Mouse (Mus musculus) stomach, postnatal 0 days (tissue): Measurements from ENCODE around the gene E2f3. TPM values are rescaled to one million over a fixed set of nuclear protein-coding genes. Genes with fewer than 3 reads are reported as not detected.

ENCODE experiments used
- ATAC-seq: fragments of 200-750 bp; cut with Nextera tagmentation; 2 replicates; pipeline ENCODE4 v1.8.0; 2017; ENCODE audit not compliant: low FRiP score, low TSS enrichment
- DNase-seq: peaks from one replicate; pipeline ENCODE4 v3.0.0-alpha.2; 2016; ENCODE audit warnings: low spot score
- H3K27ac ChIP-seq: fragments of 300-500 bp; sonication (generic); replicated peaks from 2 replicates; pipeline ENCODE4 v1.5.1; 2014; ENCODE audit warnings: mild to moderate bottlenecking, control low read depth
- H3K27me3 ChIP-seq: fragments of 300-500 bp; sonication (generic); 2 replicates; pipeline ENCODE4 v1.6.1; 2014; ENCODE audit warnings: low read length; ENCODE audit not compliant: control insufficient read depth, insufficient read depth
- H3K36me3 ChIP-seq: fragments of 300-500 bp; sonication (generic); 2 replicates; pipeline ENCODE4 v1.6.1; 2014; ENCODE audit warnings: low read length, mixed read lengths; ENCODE audit not compliant: control insufficient read depth, insufficient read depth
- H3K4me1 ChIP-seq: fragments of 300-500 bp; sonication (generic); replicated peaks from 2 replicates; pipeline ENCODE4 v1.6.1; 2014; ENCODE audit warnings: antibody characterized with exemption; ENCODE audit not compliant: control insufficient read depth, insufficient read depth
- H3K4me2 ChIP-seq: fragments of 300-500 bp; sonication (generic); replicated peaks from 2 replicates; pipeline ENCODE4 v1.6.1; 2014; ENCODE audit warnings: low read depth, mild to moderate bottlenecking, control low read depth, moderate library complexity
- H3K4me3 ChIP-seq: fragments of 300-500 bp; sonication (generic); 2 replicates; pipeline ENCODE4 v1.5.1; 2014; ENCODE audit warnings: low read depth, low read length, control low read depth
- H3K9ac ChIP-seq: fragments of 300-500 bp; sonication (generic); 2 replicates; pipeline ENCODE4 v1.6.1; 2014; ENCODE audit warnings: mild to moderate bottlenecking, low read length, control low read depth, mixed read lengths
- H3K9me3 ChIP-seq: fragments of 300-500 bp; sonication (generic); 2 replicates; pipeline ENCODE4 v1.6.1; 2016; ENCODE audit warnings: low read length; ENCODE audit not compliant: control insufficient read depth
- CTCF ChIP-seq: IDR thresholded peaks from 2 replicates; pipeline ENCODE4 v1.5.1; 2016; ENCODE audit warnings: antibody characterized with exemption, low read depth, mild to moderate bottlenecking, moderate library complexity
- EP300 ChIP-seq: optimal IDR thresholded peaks from 2 replicates; pipeline ENCODE3; 2016; ENCODE audit warnings: antibody characterized with exemption
- WGBS: fragments of 180-500 bp; shearing (Covaris S2); extraction: QIAGEN DNeasy Blood & Tissue Kit; methylation state at CpG from one replicate; pipeline ENCODE4 v1.1.7; 2014; 5-methylcytosine and 5-hydroxymethylcytosine counted together
- polyA plus RNA-seq: library from polyadenylated mRNA; unstranded; fragments of >200 nt; fragmentation: Nextera tagmentation; extraction: Ambion mirVana; gene quantifications from 2 replicates; pipeline ENCODE4 v1.2.1, GENCODE M21; 2015

E2f3 gene
- polyA plus RNA-seq, 1 experiment from 2014 or later, result 2.5 TPM

GRCm38 (mm10) chr13:29857436-29857835, 128.4 kb downstream of the E2f3 start:
- Histone ChIP-seq H3K36me3 (no peaks in the 10 kb centered on the region), H3K4me2 (no peak overlapping the region), H3K4me3 (no peak overlapping the region), H3K9me3 (no peaks in the 10 kb centered on the region), H3K27me3 (no peaks in the 10 kb centered on the region), H3K27ac (no peak overlapping the region), H3K9ac (no peak overlapping the region), H3K4me1 (no peaks in the 10 kb centered on the region; the same call in 1 of the 2 replicates)
- WGBS, result 8% methylated on average over 4 of the region's 4 CpGs
- peak; percentile 67; the same call in 1 of the 2 replicates for ATAC-seq
- DNase-seq, result no peak
- TF ChIP-seq CTCF (peak; percentile 77), EP300 (no peak)

Other genes with a start within 250 kb of the E2f3 start
- gene Cdkal1, start 130.4 kb downstream of the E2f3 start, polyA plus RNA-seq, result 14.7 and 15.5 TPM in 2 replicates
- 98.7 and 104 TPM in 2 replicates for gene Mboat1, start 150.4 kb upstream of the E2f3 start, polyA plus RNA-seq